Mouse (Mus musculus) ES-Bruce4 (cell line): ENCODE results near the gene Zdhhc13. TPM values are rescaled to one million over a fixed set of nuclear protein-coding genes. Genes with fewer than 3 reads are reported as not detected.

Experiments
- H3K27ac ChIP-seq: 2 replicates; pipeline ENCODE4 v1.5.1; 2012; ENCODE audit warnings: low read length, inconsistent platforms; ENCODE audit not compliant: insufficient read depth
- H3K27me3 ChIP-seq: 2 replicates; pipeline ENCODE4 v1.6.1; 2012; ENCODE audit warnings: mild to moderate bottlenecking, low read length, inconsistent platforms; ENCODE audit not compliant: control insufficient read depth, poor library complexity, insufficient read depth, severe bottlenecking
- H3K36me3 ChIP-seq: 2 replicates; pipeline ENCODE4 v1.6.1; 2012; ENCODE audit warnings: inconsistent platforms, mild to moderate bottlenecking, low read length, moderate library complexity; ENCODE audit not compliant: control insufficient read depth, poor library complexity, insufficient read depth, severe bottlenecking
- H3K4me1 ChIP-seq: one replicate; pipeline ENCODE4 v1.8.1; 2011; ENCODE audit warnings: low read length; ENCODE audit not compliant: control insufficient read depth, insufficient read depth
- H3K4me3 ChIP-seq: 2 replicates; pipeline ENCODE4 v1.5.1; 2011; ENCODE audit warnings: low read depth, mild to moderate bottlenecking, low read length
- H3K9ac ChIP-seq: 2 replicates; pipeline ENCODE4 v1.6.1; 2012; ENCODE audit warnings: low read depth, mild to moderate bottlenecking, inconsistent platforms; ENCODE audit not compliant: poor library complexity, severe bottlenecking
- H3K9me3 ChIP-seq: replicated peaks from 2 replicates; pipeline ENCODE4 v1.6.1; 2012; ENCODE audit warnings: mild to moderate bottlenecking, low read length, inconsistent platforms; ENCODE audit not compliant: control insufficient read depth, poor library complexity, insufficient read depth, severe bottlenecking
- CTCF ChIP-seq: IDR thresholded peaks from one replicate; pipeline ENCODE4 v1.8.1; 2011; ENCODE audit warnings: low read depth, low read length
- EP300 ChIP-seq: IDR thresholded peaks from 2 replicates; pipeline ENCODE4 v1.6.1; 2011; ENCODE audit warnings: low read depth, low read length; ENCODE audit not compliant: insufficient read depth
- POLR2A ChIP-seq: IDR thresholded peaks from one replicate; pipeline ENCODE4 v1.8.1; 2011; ENCODE audit warnings: low read length; ENCODE audit not compliant: insufficient read depth
- polyA plus RNA-seq: library from polyadenylated mRNA; stranded (reverse); fragments of >200 nt; gene quantifications from 2 replicates; pipeline ENCODE4 v1.2.4, GENCODE M21; 2011; ENCODE audit warnings: low read depth; ENCODE audit not compliant: missing spikeins, insufficient read depth, insufficient read length

The Zdhhc13 gene
- polyA plus RNA-seq, 1 experiment: 52.1 TPM

- Histone ChIP-seq H3K27ac (no peak overlapping the region), H3K36me3 (peaks cover 54% of the 10 kb centered on the region), H3K9ac (no peak overlapping the region), H3K9me3 (no peaks in the 10 kb centered on the region), H3K27me3 (no peaks in the 10 kb centered on the region), H3K4me3 (no peak overlapping the region), H3K4me1 (no peaks in the 10 kb centered on the region)
- TF ChIP-seq CTCF: no peak
- TF ChIP-seq EP300: no peak
- no peak for TF ChIP-seq POLR2A
These were observed 86.3 kb downstream of the Zdhhc13 start for GRCm38 (mm10) chr7:48875096-48875495.

- Histone ChIP-seq H3K4me1 (no peaks in the 10 kb centered on the region), H3K27ac (no peak overlapping the region), H3K9ac (no peak overlapping the region), H3K9me3 (no peaks in the 10 kb centered on the region), H3K4me3 (no peak overlapping the region), H3K27me3 (no peaks in the 10 kb centered on the region), H3K36me3 (peaks cover 39% of the 10 kb centered on the region)
- TF ChIP-seq POLR2A (no peak), CTCF (peak; percentile 35), EP300 (no peak)
These were observed 87.7 kb downstream of the Zdhhc13 start for GRCm38 (mm10) chr7:48876526-48876925.

Other genes with a start within 250 kb of the Zdhhc13 start
- gene Mrgprb2, start 230.9 kb upstream of the Zdhhc13 start, polyA plus RNA-seq: not detected in 2 replicates
- gene Mrgprb3, start 145.2 kb upstream of the Zdhhc13 start, polyA plus RNA-seq: not detected in 2 replicates
- not detected in 2 replicates for gene Csrp3, start 59.0 kb downstream of the Zdhhc13 start, polyA plus RNA-seq
- gene E2f8, start 92.6 kb downstream of the Zdhhc13 start, polyA plus RNA-seq: 24.9 and 25.1 TPM in 2 replicates
- gene Nav2, start 119.7 kb downstream of the Zdhhc13 start, polyA plus RNA-seq: 51.7 and 58.6 TPM in 2 replicates